Mouse (Mus musculus): ENCODE data around the gene Gc. TPM values are rescaled to one million over a fixed set of nuclear protein-coding genes. Genes with fewer than 3 reads are reported as not detected.
A peak's percentile ranks its signal among the peaks of the same experiment; 100 is the strongest.

The Gc gene
- polyA plus RNA-seq, 1 experiment from 2014 or later, result not detected

- ATAC-seq, result no peak
- Histone ChIP-seq H3K27ac (no peak overlapping the region), H3K4me3 (replicated peaks) (no peak overlapping the region), H3K27me3 (no peaks in the 10 kb centered on the region), H3K36me3 (no peaks in the 10 kb centered on the region), H3K9ac (replicated peaks) (no peak overlapping the region), H3K4me1 (replicated peaks) (no peaks in the 10 kb centered on the region), H3K4me2 (replicated peaks) (no peak overlapping the region), H3K9me3 (no peaks in the 10 kb centered on the region)
- WGBS, result 80% methylated on average over 7 of the region's 7 CpGs
Measured at GRCm38 (mm10) chr5:89447978-89448377, 9.7 kb downstream of the Gc start.

GRCm38 (mm10) chr5:89444360-89444759 lies 13.3 kb downstream of the Gc start:
- H3K9me3 ChIP-seq, result no peaks in the 10 kb centered on the region
- H3K36me3 ChIP-seq, result no peaks in the 10 kb centered on the region
- no peak overlapping the region for H3K27ac ChIP-seq
- no peaks in the 10 kb centered on the region for H3K4me1 ChIP-seq (replicated peaks)
- H3K4me2 ChIP-seq (replicated peaks), result no peak overlapping the region
- no peak overlapping the region for H3K9ac ChIP-seq (replicated peaks)
- H3K27me3 ChIP-seq, result no peaks in the 10 kb centered on the region
- ATAC-seq, result peak; percentile 45; the same call in 1 of the 2 replicates
- H3K4me3 ChIP-seq (replicated peaks), result no peak overlapping the region
- 88% methylated on average over 4 of the region's 4 CpGs for WGBS

GRCm38 (mm10) chr5:89411536-89411935 lies 46.2 kb downstream of the Gc start:
- 66% methylated on average over 1 of the region's 1 CpGs for WGBS
- no peak overlapping the region for H3K4me3 ChIP-seq (replicated peaks)

GRCm38 (mm10) chr5:89407376-89408082 lies 50.2 kb downstream of the Gc start:
- Histone ChIP-seq H3K4me2 (replicated peaks) (no peak overlapping the region), H3K4me3 (replicated peaks) (no peak overlapping the region), H3K9me3 (no peaks in the 10 kb centered on the region), H3K9ac (replicated peaks) (no peak overlapping the region), H3K27me3 (no peaks in the 10 kb centered on the region), H3K36me3 (no peaks in the 10 kb centered on the region), H3K27ac (no peak overlapping the region), H3K4me1 (replicated peaks) (no peaks in the 10 kb centered on the region)
- no peak for ATAC-seq

More at GRCm38 (mm10) chr5:89411536-89411935, 46.2 kb downstream of the Gc start:
- no peak overlapping the region for H3K27ac ChIP-seq
- H3K4me1 ChIP-seq (replicated peaks), result no peaks in the 10 kb centered on the region
- H3K4me2 ChIP-seq (replicated peaks), result no peak overlapping the region
- no peaks in the 10 kb centered on the region for H3K36me3 ChIP-seq
- H3K9me3 ChIP-seq, result no peaks in the 10 kb centered on the region
- no peak overlapping the region for H3K9ac ChIP-seq (replicated peaks)
- ATAC-seq, result no peak
- no peaks in the 10 kb centered on the region for H3K27me3 ChIP-seq

GRCm38 (mm10) chr5:89405132-89405531 lies 52.6 kb downstream of the Gc start:
- Histone ChIP-seq H3K4me2 (replicated peaks) (no peak overlapping the region), H3K27me3 (no peaks in the 10 kb centered on the region), H3K4me3 (replicated peaks) (no peak overlapping the region), H3K27ac (no peak overlapping the region), H3K9ac (replicated peaks) (no peak overlapping the region), H3K9me3 (no peaks in the 10 kb centered on the region), H3K36me3 (no peaks in the 10 kb centered on the region), H3K4me1 (replicated peaks) (no peaks in the 10 kb centered on the region)
- 88% methylated on average over 1 of the region's 1 CpGs for WGBS
- ATAC-seq, result no peak

- Histone ChIP-seq H3K9me3 (no peaks in the 10 kb centered on the region), H3K27ac (no peak overlapping the region), H3K4me1 (replicated peaks) (no peaks in the 10 kb centered on the region), H3K36me3 (no peaks in the 10 kb centered on the region), H3K9ac (replicated peaks) (no peak overlapping the region), H3K4me2 (replicated peaks) (no peak overlapping the region), H3K27me3 (no peaks in the 10 kb centered on the region), H3K4me3 (replicated peaks) (no peak overlapping the region)
- no peak for ATAC-seq
- 68% methylated on average over 1 of the region's 1 CpGs for WGBS
Measured at GRCm38 (mm10) chr5:89390405-89390804, 67.3 kb downstream of the Gc start.

GRCm38 (mm10) chr5:89384204-89384603 lies 73.5 kb downstream of the Gc start:
- H3K36me3 ChIP-seq, result no peaks in the 10 kb centered on the region
- WGBS, result 50% methylated on average over 5 of the region's 5 CpGs
- H3K4me2 ChIP-seq (replicated peaks), result no peak overlapping the region
- no peak overlapping the region for H3K9ac ChIP-seq (replicated peaks)
- no peak overlapping the region for H3K4me3 ChIP-seq (replicated peaks)
- peak; percentile 69 for ATAC-seq
- no peaks in the 10 kb centered on the region for H3K4me1 ChIP-seq (replicated peaks)
- H3K27me3 ChIP-seq, result no peaks in the 10 kb centered on the region
- no peaks in the 10 kb centered on the region for H3K9me3 ChIP-seq
- H3K27ac ChIP-seq, result no peak overlapping the region

- 86% methylated on average over 4 of the region's 4 CpGs for WGBS
- Histone ChIP-seq H3K27me3 (no peaks in the 10 kb centered on the region), H3K4me3 (replicated peaks) (no peak overlapping the region), H3K27ac (no peak overlapping the region), H3K9me3 (no peaks in the 10 kb centered on the region), H3K4me2 (replicated peaks) (no peak overlapping the region), H3K36me3 (no peaks in the 10 kb centered on the region), H3K4me1 (replicated peaks) (no peaks in the 10 kb centered on the region), H3K9ac (replicated peaks) (no peak overlapping the region)
- ATAC-seq, result no peak
Measured at GRCm38 (mm10) chr5:89381340-89381739, 76.4 kb downstream of the Gc start.

GRCm38 (mm10) chr5:89370140-89370539 lies 87.6 kb downstream of the Gc start:
- Histone ChIP-seq H3K36me3 (no peaks in the 10 kb centered on the region), H3K9ac (replicated peaks) (no peak overlapping the region), H3K4me1 (replicated peaks) (peaks cover 7% of the 10 kb centered on the region; the same call in 1 of the 2 replicates), H3K4me2 (replicated peaks) (no peak overlapping the region), H3K4me3 (replicated peaks) (no peak overlapping the region), H3K27ac (no peak overlapping the region), H3K9me3 (no peaks in the 10 kb centered on the region), H3K27me3 (no peaks in the 10 kb centered on the region)
- no peak for ATAC-seq
- WGBS, result 57% methylated on average over 1 of the region's 1 CpGs

- 0 out of 2 replicates have a peak, but pooled peaks have one; percentile 11 for ATAC-seq
- H3K9me3 ChIP-seq, result no peaks in the 10 kb centered on the region
- WGBS, result 14% methylated on average over 4 of the region's 4 CpGs
- no peaks in the 10 kb centered on the region for H3K36me3 ChIP-seq
- no peak overlapping the region for H3K4me3 ChIP-seq (replicated peaks)
- no peak overlapping the region for H3K27ac ChIP-seq
- no peaks in the 10 kb centered on the region for H3K27me3 ChIP-seq
- H3K9ac ChIP-seq (replicated peaks), result no peak overlapping the region
- no peak overlapping the region for H3K4me2 ChIP-seq (replicated peaks)
- H3K4me1 ChIP-seq (replicated peaks), result peaks cover 7% of the 10 kb centered on the region; the same call in 1 of the 2 replicates
Measured at GRCm38 (mm10) chr5:89368045-89368743, 89.5 kb downstream of the Gc start.
